Mouse (Mus musculus) limb, embryonic 15.5 days (tissue): ENCODE results near the gene Jazf1. TPM values are rescaled to one million over a fixed set of nuclear protein-coding genes. Genes with fewer than 3 reads are reported as not detected.

Source experiments
- ATAC-seq: fragments of 200-750 bp; cut with Nextera tagmentation; 2 replicates; pipeline ENCODE4 v1.8.0; 2017; ENCODE audit warnings: low read depth, moderate TSS enrichment; ENCODE audit not compliant: insufficient number of reproducible peaks, low FRiP score, low TSS enrichment
- H3K27ac ChIP-seq: fragments of 300-500 bp; sonication (generic); 2 replicates; pipeline ENCODE4 v1.5.1; 2015; ENCODE audit warnings: moderate library complexity, mild to moderate bottlenecking, inconsistent platforms
- H3K27me3 ChIP-seq: fragments of 300-500 bp; sonication (generic); 2 replicates; pipeline ENCODE4 v1.6.1; 2015; ENCODE audit warnings: inconsistent platforms
- H3K36me3 ChIP-seq: fragments of 300-500 bp; sonication (generic); 2 replicates; pipeline ENCODE4 v1.6.1; 2015; ENCODE audit warnings: inconsistent platforms
- H3K4me1 ChIP-seq: fragments of 300-500 bp; sonication (generic); 2 replicates; pipeline ENCODE4 v1.6.1; 2015; ENCODE audit warnings: inconsistent platforms
- H3K4me2 ChIP-seq: fragments of 300-500 bp; sonication (generic); 2 replicates; pipeline ENCODE4 v1.6.1; 2015; ENCODE audit warnings: mild to moderate bottlenecking, inconsistent platforms
- H3K4me3 ChIP-seq: fragments of 300-500 bp; sonication (generic); 2 replicates; pipeline ENCODE4 v1.5.1; 2015; ENCODE audit warnings: mild to moderate bottlenecking, inconsistent platforms
- H3K9ac ChIP-seq: fragments of 300-500 bp; sonication (generic); 2 replicates; pipeline ENCODE4 v1.6.1; 2015; ENCODE audit warnings: inconsistent platforms
- H3K9me3 ChIP-seq: fragments of 300-500 bp; sonication (generic); 2 replicates; pipeline ENCODE4 v1.6.1; 2016; ENCODE audit warnings: inconsistent platforms
- WGBS: fragments of 180-500 bp; shearing (Covaris S2); methylation state at CpG from one replicate; pipeline ENCODE4 v1.1.7; 2015; 5-methylcytosine and 5-hydroxymethylcytosine counted together
- polyA plus RNA-seq: library from polyadenylated mRNA; unstranded; fragments of >200 nt; fragmentation: Nextera tagmentation; extraction: Ambion mirVana; gene quantifications from 2 replicates; pipeline ENCODE4 v1.2.1, GENCODE M21; 2015

The Jazf1 gene
- polyA plus RNA-seq, 1 experiment from 2014 or later = 21.0 TPM

- Histone ChIP-seq H3K27me3 (no peaks in the 10 kb centered on the region), H3K4me2 (no peak overlapping the region), H3K36me3 (peaks cover 3% of the 10 kb centered on the region; the same call in 1 of the 2 replicates), H3K9me3 (no peaks in the 10 kb centered on the region), H3K27ac (no peak overlapping the region), H3K4me1 (peaks cover 9% of the 10 kb centered on the region; the same call in 1 of the 2 replicates), H3K4me3 (no peak overlapping the region), H3K9ac (no peak overlapping the region)
- ATAC-seq = no peak
- 82% methylated on average over 3 of the region's 3 CpGs for WGBS
Measured at GRCm38 (mm10) chr6:52775350-52775749, 293.1 kb downstream of the Jazf1 start.

GRCm38 (mm10) chr6:52773132-52773531, 295.3 kb downstream of the Jazf1 start:
- no peaks in the 10 kb centered on the region for H3K27me3 ChIP-seq
- no peak overlapping the region for H3K4me2 ChIP-seq
- 76% methylated on average over 5 of the region's 5 CpGs for WGBS
- 0 out of 2 replicates have a peak, but pooled peaks cover 7% of the 10 kb centered on the region for H3K4me1 ChIP-seq
- H3K27ac ChIP-seq = no peak overlapping the region
- peaks cover 19% of the 10 kb centered on the region for H3K36me3 ChIP-seq
- no peak overlapping the region for H3K9ac ChIP-seq
- H3K9me3 ChIP-seq = no peaks in the 10 kb centered on the region
- no peak for ATAC-seq
- H3K4me3 ChIP-seq = no peak overlapping the region

- no peak for ATAC-seq
- 0 out of 2 replicates have a peak, but pooled peaks cover 4% of the 10 kb centered on the region for H3K4me1 ChIP-seq
- no peak overlapping the region for H3K4me3 ChIP-seq
- no peaks in the 10 kb centered on the region for H3K27me3 ChIP-seq
- no peaks in the 10 kb centered on the region for H3K9me3 ChIP-seq
- 71% methylated on average over 1 of the region's 1 CpGs for WGBS
- H3K36me3 ChIP-seq = peaks cover 30% of the 10 kb centered on the region
- no peak overlapping the region for H3K9ac ChIP-seq
- H3K27ac ChIP-seq = no peak overlapping the region
- H3K4me2 ChIP-seq = no peak overlapping the region
Measured at GRCm38 (mm10) chr6:52770789-52771188, 297.6 kb downstream of the Jazf1 start.

GRCm38 (mm10) chr6:52765206-52765605, 303.2 kb downstream of the Jazf1 start:
- Histone ChIP-seq H3K27me3 (no peaks in the 10 kb centered on the region), H3K4me3 (no peak overlapping the region), H3K4me1 (no peaks in the 10 kb centered on the region), H3K27ac (no peak overlapping the region), H3K36me3 (peaks cover 44% of the 10 kb centered on the region), H3K4me2 (no peak overlapping the region), H3K9ac (no peak overlapping the region), H3K9me3 (no peaks in the 10 kb centered on the region)
- 55% methylated on average over 7 of the region's 7 CpGs for WGBS
- no peak for ATAC-seq

GRCm38 (mm10) chr6:52752832-52753231, 315.6 kb downstream of the Jazf1 start:
- Histone ChIP-seq H3K4me1 (no peaks in the 10 kb centered on the region), H3K27me3 (no peaks in the 10 kb centered on the region), H3K4me3 (no peak overlapping the region), H3K9ac (no peak overlapping the region), H3K4me2 (no peak overlapping the region), H3K36me3 (peaks cover 39% of the 10 kb centered on the region), H3K9me3 (no peaks in the 10 kb centered on the region), H3K27ac (no peak overlapping the region)
- WGBS = 92% methylated on average over 5 of the region's 5 CpGs
- no peak for ATAC-seq

GRCm38 (mm10) chr6:52734630-52735029, 333.8 kb downstream of the Jazf1 start:
- no peak for ATAC-seq
- no peaks in the 10 kb centered on the region for H3K9me3 ChIP-seq
- no peak overlapping the region for H3K27ac ChIP-seq
- WGBS = 98% methylated on average over 2 of the region's 2 CpGs
- H3K27me3 ChIP-seq = no peaks in the 10 kb centered on the region
- H3K4me2 ChIP-seq = no peak overlapping the region
- H3K4me3 ChIP-seq = no peak overlapping the region
- peaks cover 27% of the 10 kb centered on the region for H3K36me3 ChIP-seq
- H3K4me1 ChIP-seq = no peaks in the 10 kb centered on the region
- H3K9ac ChIP-seq = no peak overlapping the region

- H3K9ac ChIP-seq = no peak overlapping the region
- no peak overlapping the region for H3K27ac ChIP-seq
- H3K9me3 ChIP-seq = no peaks in the 10 kb centered on the region
- no peak overlapping the region for H3K4me2 ChIP-seq
- H3K4me1 ChIP-seq = no peaks in the 10 kb centered on the region
- no peak overlapping the region for H3K4me3 ChIP-seq
- no peak for ATAC-seq
- WGBS = 58% methylated on average over 4 of the region's 4 CpGs
- no peaks in the 10 kb centered on the region for H3K27me3 ChIP-seq
- H3K36me3 ChIP-seq = peaks cover 27% of the 10 kb centered on the region
Measured at GRCm38 (mm10) chr6:52730338-52730737, 338.1 kb downstream of the Jazf1 start.

- ATAC-seq = no peak
- Histone ChIP-seq H3K4me3 (no peak overlapping the region), H3K36me3 (peaks cover 27% of the 10 kb centered on the region), H3K27ac (no peak overlapping the region), H3K9ac (no peak overlapping the region), H3K27me3 (no peaks in the 10 kb centered on the region), H3K4me1 (peaks cover 3% of the 10 kb centered on the region; the same call in 1 of the 2 replicates), H3K4me2 (no peak overlapping the region), H3K9me3 (no peaks in the 10 kb centered on the region)
- 42% methylated on average over 8 of the region's 8 CpGs for WGBS
Measured at GRCm38 (mm10) chr6:52724805-52725439, 343.5 kb downstream of the Jazf1 start.

Other genes starting within 250 kb of the Jazf1 start
- 43.9 and 45.8 TPM in 2 replicates for gene Creb5, start 218.6 kb upstream of the Jazf1 start, polyA plus RNA-seq